Mouse (Mus musculus): ENCODE data around the gene Slc8a1.

The Slc8a1 gene

DNA sequence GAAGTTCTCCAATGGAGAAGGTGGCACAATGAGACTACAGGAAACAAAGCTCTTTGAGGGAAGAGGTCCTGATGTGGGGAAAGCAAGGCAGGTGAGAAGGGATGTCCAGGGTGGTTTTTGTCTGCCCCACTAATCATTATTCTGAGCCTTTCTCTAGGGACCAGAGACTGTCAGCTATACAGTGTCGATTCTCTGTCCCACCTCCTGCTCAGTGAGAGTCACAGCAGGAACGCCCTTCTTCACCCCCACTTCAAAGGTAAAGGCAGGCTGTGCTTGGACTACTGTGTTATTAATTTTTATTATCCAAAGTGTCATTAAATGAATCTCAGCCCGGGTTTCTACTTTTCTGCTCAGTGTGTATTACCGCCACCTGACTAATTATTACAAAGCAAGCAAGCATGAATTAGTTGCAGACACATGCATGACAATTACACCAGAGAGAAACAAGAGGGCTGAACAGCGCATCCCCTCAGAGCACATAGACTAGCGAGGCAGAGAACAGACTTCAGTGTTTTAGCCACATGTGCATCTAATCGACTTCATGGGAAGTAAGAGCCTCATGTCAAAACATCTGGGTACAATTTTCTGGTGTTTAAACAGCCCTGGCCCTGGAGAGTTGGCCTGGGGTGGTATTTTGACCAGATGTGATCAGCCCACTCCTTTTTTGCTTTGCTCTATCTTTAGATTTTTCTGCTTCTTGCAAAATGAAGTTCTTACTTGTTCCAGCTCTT, 402.0 kb downstream of the Slc8a1 start:
- no peak for DNase-seq (ENCODE audit: low read depth)

DNA sequence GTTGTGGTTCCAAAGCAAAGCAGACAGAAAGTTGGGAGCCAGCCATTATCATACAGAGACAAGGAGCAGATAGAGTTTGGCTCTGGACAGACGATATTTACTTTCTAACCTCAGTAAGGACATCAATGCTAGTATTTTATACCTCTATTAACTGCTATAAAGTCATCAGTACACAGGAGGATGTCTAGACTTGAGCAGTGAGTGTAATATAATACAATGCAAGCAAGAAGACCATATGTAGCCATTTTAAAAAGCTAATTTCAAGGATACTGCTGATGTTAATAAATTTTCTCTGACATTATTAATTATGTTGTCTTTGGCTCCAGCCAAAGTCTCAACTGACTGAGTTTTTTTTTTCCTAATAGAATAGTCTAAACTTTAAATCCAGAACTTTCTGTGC, 402.7 kb downstream of the Slc8a1 start:
- no peak for DNase-seq (ENCODE audit: low read depth)
